Mouse (Mus musculus) ZHBTc4 (cell line): ENCODE measurements around the gene Ppp2r1b.

Source experiments
- DNase-seq: peaks from one replicate; pipeline ENCODE4 v3.0.0-alpha.2; 2011; ENCODE audit warnings: low read depth, low spot score

Ppp2r1b gene

GRCm38 (mm10) chr9:50911861-50912515, 66.9 kb downstream of the Ppp2r1b start:
- no peak for DNase-seq

- DNase-seq: no peak
Observed at GRCm38 (mm10) chr9:50918131-50918530, 73.0 kb downstream of the Ppp2r1b start.

- no peak for DNase-seq
Observed at GRCm38 (mm10) chr9:50919554-50919953, 74.5 kb downstream of the Ppp2r1b start.

GRCm38 (mm10) chr9:50920933-50921895, 76.1 kb downstream of the Ppp2r1b start:
- no peak for DNase-seq

GRCm38 (mm10) chr9:50922363-50923153, 77.5 kb downstream of the Ppp2r1b start:
- DNase-seq: no peak

GRCm38 (mm10) chr9:50924454-50924853, 79.4 kb downstream of the Ppp2r1b start:
- DNase-seq: no peak

GRCm38 (mm10) chr9:50925801-50926200, 80.7 kb downstream of the Ppp2r1b start:
- no peak for DNase-seq

- no peak for DNase-seq
Observed at GRCm38 (mm10) chr9:50929986-50930385, 84.9 kb downstream of the Ppp2r1b start.

GRCm38 (mm10) chr9:50941804-50942401, 96.8 kb downstream of the Ppp2r1b start:
- DNase-seq: peak; percentile 9

GRCm38 (mm10) chr9:50942711-50943110, 97.6 kb downstream of the Ppp2r1b start:
- DNase-seq: no peak
